Mouse (Mus musculus) erythroblast, embryonic 14.5 days (primary cell): ENCODE measurements around the gene Rhbdl3.

Experiments used
- GATA1 ChIP-seq: IDR thresholded peaks from 2 replicates; pipeline ENCODE4 v1.6.1; 2012; ENCODE audit warnings: low read length, inconsistent platforms, mixed read lengths
- TAL1 ChIP-seq: IDR thresholded peaks from 3 replicates; pipeline ENCODE4 v1.6.1; 2012; ENCODE audit warnings: low read length, inconsistent platforms, mixed read lengths

- TF ChIP-seq TAL1 (no peak), GATA1 (no peak)
Measured at GRCm38 (mm10) chr11:80342482-80342881, 41.8 kb downstream of the Rhbdl3 start.
